Mouse (Mus musculus) forebrain, embryonic 11.5 days (tissue): Measurements from ENCODE around the gene Pdia3. TPM values are rescaled to one million over a fixed set of nuclear protein-coding genes. Genes with fewer than 3 reads are reported as not detected.
"Not testable (repeated sequence)": the region's sequence is repeated elsewhere in the genome, so short reads cannot be mapped to it uniquely, and the experiment has no call there.

Experiments
- ATAC-seq: fragments of 200-750 bp; cut with Nextera tagmentation; replicated peaks from 2 replicates; pipeline ENCODE4 v1.8.0; 2017; ENCODE audit warnings: moderate TSS enrichment; ENCODE audit not compliant: low FRiP score
- DNase-seq: peaks from one replicate; pipeline ENCODE4 v3.0.0-alpha.2; 2017; ENCODE audit warnings: low spot score
- H3K27ac ChIP-seq: fragments of 300-500 bp; sonication (generic); 2 replicates; pipeline ENCODE4 v1.5.1; 2014; ENCODE audit warnings: low read depth, low read length
- H3K27me3 ChIP-seq: fragments of 300-500 bp; sonication (generic); 2 replicates; pipeline ENCODE4 v1.6.1; 2014; ENCODE audit warnings: mild to moderate bottlenecking, low read length, mixed read lengths; ENCODE audit not compliant: control insufficient read depth, insufficient read depth
- H3K36me3 ChIP-seq: fragments of 300-500 bp; sonication (generic); 2 replicates; pipeline ENCODE4 v1.6.1; 2014; ENCODE audit warnings: mild to moderate bottlenecking, low read length, moderate library complexity, mixed read lengths; ENCODE audit not compliant: control insufficient read depth, insufficient read depth
- H3K4me1 ChIP-seq: fragments of 300-500 bp; sonication (generic); replicated peaks from 2 replicates; pipeline ENCODE4 v1.6.1; 2014; ENCODE audit warnings: low read length, mixed read lengths; ENCODE audit not compliant: control insufficient read depth, insufficient read depth
- H3K4me2 ChIP-seq: fragments of 300-500 bp; sonication (generic); 2 replicates; pipeline ENCODE4 v1.6.1; 2014; ENCODE audit warnings: low read depth, mild to moderate bottlenecking, low read length, moderate library complexity, mixed read lengths; ENCODE audit not compliant: severe bottlenecking
- H3K4me3 ChIP-seq: fragments of 300-500 bp; sonication (generic); 2 replicates; pipeline ENCODE4 v1.5.1; 2014; ENCODE audit warnings: low read depth, low read length
- H3K9ac ChIP-seq: fragments of 300-500 bp; sonication (generic); 2 replicates; pipeline ENCODE4 v1.6.1; 2014; ENCODE audit warnings: low read length
- H3K9me3 ChIP-seq: fragments of 300-500 bp; sonication (generic); 2 replicates; pipeline ENCODE4 v1.6.1; 2016; ENCODE audit warnings: low read length, mixed read lengths; ENCODE audit not compliant: control insufficient read depth
- WGBS: fragments of 180-500 bp; shearing (Covaris S2); extraction: QIAGEN DNeasy Blood & Tissue Kit; methylation state at CpG from one replicate; pipeline ENCODE4 v1.1.7; 2014; 5-methylcytosine and 5-hydroxymethylcytosine counted together
- microRNA-seq: library from miRNA; unstranded; fragments of <30 nt; microRNA quantifications from one replicate; pipeline ENCODE4, GENCODE M21; 2016; ENCODE audit not compliant: insufficient number of aligned reads
- polyA plus RNA-seq: library from polyadenylated mRNA; unstranded; fragments of >200 nt; fragmentation: Nextera tagmentation; extraction: Ambion mirVana; gene quantifications from 2 replicates; pipeline ENCODE4 v1.2.1, GENCODE M21; 2014

Gene Pdia3
- polyA plus RNA-seq, 1 experiment from 2014 or later: 435 TPM

GRCm38 (mm10) chr2:121475306-121475705, 61.7 kb downstream of the Pdia3 start:
- DNase-seq, H3K4me2 ChIP-seq, H3K4me1 ChIP-seq: not testable (repeated sequence)

GRCm38 (mm10) chr2:121477491-121478266, 64.1 kb downstream of the Pdia3 start:
- Histone ChIP-seq H3K27ac (no peak overlapping the region), H3K4me1 (no peaks in the 10 kb centered on the region), H3K4me3 (no peak overlapping the region), H3K4me2 (no peak overlapping the region), H3K9ac (no peak overlapping the region), H3K36me3 (no peaks in the 10 kb centered on the region), H3K9me3 (no peaks in the 10 kb centered on the region), H3K27me3 (no peaks in the 10 kb centered on the region)
- DNase-seq: no peak
- WGBS: 87% methylated on average over 3 of the region's 3 CpGs
- no peak for ATAC-seq

More at GRCm38 (mm10) chr2:121475306-121475705, 61.7 kb downstream of the Pdia3 start:
- H3K4me3 ChIP-seq, H3K27ac ChIP-seq, H3K9me3 ChIP-seq, H3K27me3 ChIP-seq, H3K36me3 ChIP-seq, H3K9ac ChIP-seq, ATAC-seq: not testable (repeated sequence)
- 100% methylated on average over 2 of the region's 2 CpGs for WGBS

- Histone ChIP-seq H3K27me3 (no peaks in the 10 kb centered on the region), H3K36me3 (no peaks in the 10 kb centered on the region), H3K27ac (no peak overlapping the region), H3K4me3 (no peak overlapping the region), H3K4me1 (no peaks in the 10 kb centered on the region; the same call in 1 of the 2 replicates), H3K9me3 (no peaks in the 10 kb centered on the region), H3K4me2 (no peak overlapping the region), H3K9ac (no peak overlapping the region)
- DNase-seq (no peak), ATAC-seq (no peak)
- 56% methylated on average over 3 of the region's 3 CpGs for WGBS
Measured at GRCm38 (mm10) chr2:121480498-121480897, 66.9 kb downstream of the Pdia3 start.

- not testable (repeated sequence) for H3K4me3 ChIP-seq
Measured at GRCm38 (mm10) chr2:121480916-121481315, 67.3 kb downstream of the Pdia3 start.

GRCm38 (mm10) chr2:121483576-121483975, 70.0 kb downstream of the Pdia3 start:
- no peak for DNase-seq
- Histone ChIP-seq H3K9ac (no peak overlapping the region), H3K27ac (no peak overlapping the region), H3K9me3 (no peaks in the 10 kb centered on the region), H3K4me2 (no peak overlapping the region), H3K36me3 (no peaks in the 10 kb centered on the region), H3K4me1 (no peaks in the 10 kb centered on the region; the same call in 1 of the 2 replicates), H3K27me3 (no peaks in the 10 kb centered on the region), H3K4me3 (no peak overlapping the region)
- 40% methylated on average over 8 of the region's 8 CpGs for WGBS
- no peak for ATAC-seq

More at GRCm38 (mm10) chr2:121480916-121481315, 67.3 kb downstream of the Pdia3 start:
- ATAC-seq, H3K4me1 ChIP-seq, H3K9ac ChIP-seq, H3K9me3 ChIP-seq, DNase-seq, H3K27me3 ChIP-seq, H3K36me3 ChIP-seq, H3K4me2 ChIP-seq, H3K27ac ChIP-seq: not testable (repeated sequence)
- WGBS: 83% methylated on average over 13 of the region's 13 CpGs

- not testable (repeated sequence) for H3K4me1 ChIP-seq, H3K9me3 ChIP-seq, H3K27me3 ChIP-seq, H3K36me3 ChIP-seq, DNase-seq, H3K4me3 ChIP-seq, H3K27ac ChIP-seq, H3K4me2 ChIP-seq, H3K9ac ChIP-seq, ATAC-seq
- 90% methylated on average over 1 of the region's 2 CpGs for WGBS
Measured at GRCm38 (mm10) chr2:121484403-121484802, 70.8 kb downstream of the Pdia3 start.

Small RNAs within 50 kb of the gene (microRNA-seq; reads per million reads assigned to microRNA genes)
- not detected for gene Gm22953

Other genes starting within 250 kb of the Pdia3 start
- gene Tubgcp4, start 243.1 kb upstream of the Pdia3 start, polyA plus RNA-seq: 84.5 and 84.8 TPM in 2 replicates
- 15.4 and 15.6 TPM in 2 replicates for gene Zscan29, start 242.7 kb upstream of the Pdia3 start, polyA plus RNA-seq
- gene Trp53bp1, start 142.4 kb upstream of the Pdia3 start, polyA plus RNA-seq: 152 and 169 TPM in 2 replicates
- gene Map1a, start 124.2 kb upstream of the Pdia3 start, polyA plus RNA-seq: 16.2 and 18.1 TPM in 2 replicates
- 10.7 and 11.7 TPM in 2 replicates for gene Ppip5k1, start 58.4 kb upstream of the Pdia3 start, polyA plus RNA-seq
- gene Ckmt1, start 56.1 kb upstream of the Pdia3 start, polyA plus RNA-seq: 3.0 and 3.6 TPM in 2 replicates
- gene Strc, start 26.6 kb upstream of the Pdia3 start, polyA plus RNA-seq: not detected in 2 replicates
- gene Catsper2, start within 50 bp of the Pdia3 start, polyA plus RNA-seq: 2.2 and 2.4 TPM in 2 replicates
- gene Ell3, start 30.5 kb downstream of the Pdia3 start, polyA plus RNA-seq: 2.7 and 3.2 TPM in 2 replicates
- 431 and 446 TPM in 2 replicates for gene Serf2, start 35.4 kb downstream of the Pdia3 start, polyA plus RNA-seq
- gene Hypk, start 39.5 kb downstream of the Pdia3 start, polyA plus RNA-seq: 106 and 123 TPM in 2 replicates
- 0.49 and 1.1 TPM in 2 replicates for gene Serinc4, start 43.0 kb downstream of the Pdia3 start, polyA plus RNA-seq
- gene Mfap1b, start 60.3 kb downstream of the Pdia3 start, polyA plus RNA-seq: 62.6 and 64.1 TPM in 2 replicates
- 30.3 and 33.7 TPM in 2 replicates for gene Mfap1a, start 92.9 kb downstream of the Pdia3 start, polyA plus RNA-seq
- gene Wdr76, start 92.9 kb downstream of the Pdia3 start, polyA plus RNA-seq: 16.5 and 18.7 TPM in 2 replicates